Mouse (Mus musculus) forebrain, postnatal 0 days (tissue): ENCODE results near the gene Eif2b4. TPM values are rescaled to one million over a fixed set of nuclear protein-coding genes. Genes with fewer than 3 reads are reported as not detected.

Experiments
- ATAC-seq: fragments of 200-750 bp; cut with Nextera tagmentation; 2 replicates; pipeline ENCODE4 v1.8.0; 2017; ENCODE audit warnings: mild to moderate bottlenecking, moderate library complexity
- DNase-seq: peaks from one replicate; pipeline ENCODE4 v3.0.0-alpha.2; 2015
- H3K27ac ChIP-seq: fragments of 300-500 bp; sonication (generic); 2 replicates; pipeline ENCODE4 v1.5.1; 2014; ENCODE audit warnings: low read depth, mild to moderate bottlenecking, antibody characterized with exemption, low read length, moderate library complexity, mixed read lengths
- H3K27me3 ChIP-seq: fragments of 300-500 bp; sonication (generic); 2 replicates; pipeline ENCODE4 v1.6.1; 2014; ENCODE audit warnings: mild to moderate bottlenecking, low read length, mixed read lengths; ENCODE audit not compliant: insufficient read depth
- H3K36me3 ChIP-seq: fragments of 300-500 bp; sonication (generic); 2 replicates; pipeline ENCODE4 v1.6.1; 2014; ENCODE audit warnings: mild to moderate bottlenecking, moderate library complexity; ENCODE audit not compliant: insufficient read depth
- H3K4me1 ChIP-seq: fragments of 300-500 bp; sonication (generic); 2 replicates; pipeline ENCODE4 v1.6.1; 2014; ENCODE audit warnings: antibody characterized with exemption; ENCODE audit not compliant: insufficient read depth
- H3K4me2 ChIP-seq: fragments of 300-500 bp; sonication (generic); 2 replicates; pipeline ENCODE4 v1.6.1; 2014; ENCODE audit warnings: low read depth, mild to moderate bottlenecking, moderate library complexity
- H3K4me3 ChIP-seq: fragments of 300-500 bp; sonication (generic); 2 replicates; pipeline ENCODE4 v1.5.1; 2014; ENCODE audit warnings: low read depth, low read length, mixed read lengths
- H3K9ac ChIP-seq: fragments of 300-500 bp; sonication (generic); 2 replicates; pipeline ENCODE4 v1.6.1; 2014; ENCODE audit warnings: mild to moderate bottlenecking
- H3K9me3 ChIP-seq: fragments of 300-500 bp; sonication (generic); 2 replicates; pipeline ENCODE4 v1.6.1; 2016; ENCODE audit warnings: low read length
- CTCF ChIP-seq: sonication (generic); IDR thresholded peaks from 2 replicates; pipeline ENCODE4 v1.5.1; 2016; ENCODE audit warnings: antibody characterized with exemption, control low read depth, low read depth
- WGBS: fragments of 180-500 bp; shearing (Covaris S2); extraction: QIAGEN DNeasy Blood & Tissue Kit; methylation state at CpG from one replicate; pipeline ENCODE4 v1.1.7; 2014; 5-methylcytosine and 5-hydroxymethylcytosine counted together
- polyA plus RNA-seq: library from polyadenylated mRNA; unstranded; fragments of >200 nt; fragmentation: Nextera tagmentation; extraction: Ambion mirVana; gene quantifications from 2 replicates; pipeline ENCODE4 v1.2.1, GENCODE M21; 2015
- total RNA-seq: library from RNA; depleted of rRNA; stranded (reverse); fragments of >200 nt; gene quantifications from 2 replicates; pipeline ENCODE4 v1.2.3, GENCODE M21; 2014

Gene Eif2b4
- total and polyA plus RNA-seq, 2 experiments from 2014 or later = 70.8 to 76.6 TPM

- no peak overlapping the region for H3K27ac ChIP-seq
- H3K4me1 ChIP-seq = peaks cover 10% of the 10 kb centered on the region
- peaks cover 66% of the 10 kb centered on the region for H3K36me3 ChIP-seq
- no peak for TF ChIP-seq CTCF
- 93% methylated on average over 16 of the region's 16 CpGs for WGBS
- no peak overlapping the region for H3K9ac ChIP-seq
- H3K27me3 ChIP-seq = no peaks in the 10 kb centered on the region
- ATAC-seq (no peak), DNase-seq (no peak)
- H3K4me3 ChIP-seq = no peak overlapping the region
- H3K9me3 ChIP-seq = no peaks in the 10 kb centered on the region
- no peak overlapping the region for H3K4me2 ChIP-seq
Measured at GRCm38 (mm10) chr5:31194486-31195485, 1.6 kb upstream of the Eif2b4 start.

GRCm38 (mm10) chr5:31193631-31194281 lies 526 bp upstream of the Eif2b4 start:
- TF ChIP-seq CTCF = no peak
- Histone ChIP-seq H3K36me3 (peaks cover 63% of the 10 kb centered on the region), H3K4me2 (peak overlapping the region; percentile 86), H3K27me3 (no peaks in the 10 kb centered on the region), H3K9ac (peak overlapping the region; percentile 89), H3K27ac (peak overlapping the region; percentile 92), H3K4me3 (peak overlapping the region; percentile 86), H3K4me1 (peaks cover 10% of the 10 kb centered on the region), H3K9me3 (no peaks in the 10 kb centered on the region)
- WGBS = 14% methylated on average over 25 of the region's 25 CpGs
- DNase-seq = no peak
- ATAC-seq = no peak

GRCm38 (mm10) chr5:31192045-31192938 lies 938 bp downstream of the Eif2b4 start:
- peaks cover 60% of the 10 kb centered on the region for H3K36me3 ChIP-seq
- H3K4me1 ChIP-seq = peaks cover 10% of the 10 kb centered on the region

DNA sequence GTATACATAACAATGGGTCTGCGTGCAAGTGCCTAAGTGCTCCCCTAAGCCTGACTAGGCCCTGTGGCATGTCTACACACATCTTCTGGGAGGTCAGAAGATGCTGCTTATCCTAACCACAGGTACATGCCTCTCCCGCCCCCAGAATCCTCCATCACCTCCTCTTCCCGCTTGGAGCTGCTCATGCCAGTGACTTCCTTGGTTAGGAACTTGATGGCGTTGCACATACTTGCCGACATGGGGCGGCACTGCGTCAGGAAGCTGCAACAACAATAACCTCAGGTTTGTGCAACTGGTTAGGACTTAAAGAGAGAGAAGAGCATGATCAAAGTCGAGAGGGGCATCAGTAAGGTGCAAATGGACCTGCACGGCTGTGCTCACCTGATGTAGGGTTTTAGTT lies 3.0 kb downstream of the Eif2b4 start:
- Histone ChIP-seq H3K4me2 (no peak overlapping the region), H3K9ac (no peak overlapping the region), H3K36me3 (peaks cover 47% of the 10 kb centered on the region), H3K27me3 (no peaks in the 10 kb centered on the region), H3K27ac (no peak overlapping the region), H3K4me1 (peaks cover 10% of the 10 kb centered on the region), H3K4me3 (no peak overlapping the region), H3K9me3 (no peaks in the 10 kb centered on the region)
- 92% methylated on average over 9 of the region's 9 CpGs for WGBS
- no peak for ATAC-seq
- DNase-seq = no peak
- no peak for TF ChIP-seq CTCF

More at GRCm38 (mm10) chr5:31192045-31192938, 938 bp downstream of the Eif2b4 start:
- 15% methylated on average over 42 of the region's 42 CpGs for WGBS
- peak overlapping the region; percentile 74 for H3K27ac ChIP-seq
- no peaks in the 10 kb centered on the region for H3K27me3 ChIP-seq
- peak overlapping the region; percentile 89 for H3K9ac ChIP-seq
- no peaks in the 10 kb centered on the region for H3K9me3 ChIP-seq
- no peak for TF ChIP-seq CTCF
- H3K4me3 ChIP-seq = peak overlapping the region; percentile 86
- ATAC-seq (peak; percentile 50), DNase-seq (no peak)
- peak overlapping the region; percentile 86 for H3K4me2 ChIP-seq

- no peak overlapping the region for H3K27ac ChIP-seq
- H3K4me1 ChIP-seq = peaks cover 6% of the 10 kb centered on the region
- H3K36me3 ChIP-seq = peaks cover 40% of the 10 kb centered on the region
- peak; percentile 53 for TF ChIP-seq CTCF
- DNase-seq (no peak), ATAC-seq (no peak)
- H3K9ac ChIP-seq = no peak overlapping the region
- no peaks in the 10 kb centered on the region for H3K27me3 ChIP-seq
- no peak overlapping the region for H3K4me2 ChIP-seq
- 71% methylated on average over 4 of the region's 4 CpGs for WGBS
- H3K9me3 ChIP-seq = no peaks in the 10 kb centered on the region
- H3K4me3 ChIP-seq = no peak overlapping the region
Measured at GRCm38 (mm10) chr5:31188223-31188840, 4.9 kb downstream of the Eif2b4 start.

- no peak overlapping the region for H3K4me3 ChIP-seq
- H3K27ac ChIP-seq = no peak overlapping the region
- H3K27me3 ChIP-seq = no peaks in the 10 kb centered on the region
- H3K9ac ChIP-seq = no peak overlapping the region
- H3K4me2 ChIP-seq = no peak overlapping the region
- 60% methylated on average over 4 of the region's 4 CpGs for WGBS
- H3K9me3 ChIP-seq = no peaks in the 10 kb centered on the region
- no peak for DNase-seq
- no peak for TF ChIP-seq CTCF
- H3K4me1 ChIP-seq = peaks cover 8% of the 10 kb centered on the region; the same call in 1 of the 2 replicates
- H3K36me3 ChIP-seq = peaks cover 18% of the 10 kb centered on the region
- ATAC-seq = no peak
Measured at GRCm38 (mm10) chr5:31183678-31184077, 9.6 kb downstream of the Eif2b4 start.
